Mouse (Mus musculus): Measurements from ENCODE around the gene Il4ra. TPM values are rescaled to one million over a fixed set of nuclear protein-coding genes. Genes with fewer than 3 reads are reported as not detected.

Gene Il4ra
- 10 to 100 TPM; 13.2 to 19.1 TPM for total RNA-seq (2021)

DNA sequence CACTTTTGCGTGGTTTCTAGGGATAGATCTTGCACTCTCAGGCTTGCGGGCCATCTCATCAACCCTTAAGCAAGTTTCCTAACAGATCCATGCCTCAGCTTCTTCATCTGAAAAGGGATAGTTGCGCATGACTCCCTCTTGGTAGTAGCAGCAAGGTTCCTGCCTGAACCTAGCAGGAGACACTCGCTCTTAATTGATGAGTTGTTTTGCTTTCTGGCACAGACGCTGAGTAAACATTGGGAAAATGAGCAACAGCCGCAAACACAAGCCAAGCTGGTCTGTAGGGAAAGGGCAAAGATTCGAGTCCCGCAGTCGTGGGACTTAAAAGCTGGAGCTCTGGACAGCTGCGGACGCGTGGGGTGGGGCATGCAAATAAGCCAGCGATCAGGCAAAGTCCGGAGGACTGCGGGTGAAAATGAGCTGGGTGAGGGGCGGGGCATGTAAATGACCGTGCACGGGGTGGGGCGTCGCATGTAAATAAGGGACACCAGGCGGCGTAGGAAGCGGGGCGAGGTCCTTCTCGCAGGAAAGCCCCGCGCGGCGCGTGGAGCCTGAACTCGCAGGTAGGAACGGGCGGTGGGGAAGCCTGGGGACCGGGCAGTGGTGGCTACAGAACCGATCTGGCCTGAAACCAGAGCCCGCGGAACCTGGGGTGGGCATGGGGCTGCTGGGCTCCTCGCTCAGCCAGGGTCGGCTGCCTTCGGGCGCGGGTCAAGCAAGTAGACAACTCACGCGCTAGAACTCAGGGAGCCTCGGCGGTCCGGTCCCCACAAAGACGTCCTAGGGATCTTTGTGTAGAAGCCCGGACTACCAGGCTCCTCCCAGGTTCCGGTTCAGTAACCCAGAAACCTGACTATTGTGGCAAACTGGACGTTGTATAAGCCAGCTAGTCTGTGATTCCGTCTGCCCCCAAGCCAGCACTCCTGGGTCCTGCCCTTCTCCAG, at the start of gene Il4ra:
Gene Il4ra (plus strand): TSS at position 355 of the 944 bp plus-strand sequence.
- intact Hi-C loops (cut with DNase I), result loop anchor here (1.0 to 2.0 kb wide), 2 partner anchors 29 to 61 kb away; partner anchors contain the start of gene Nsmce1

DNA sequence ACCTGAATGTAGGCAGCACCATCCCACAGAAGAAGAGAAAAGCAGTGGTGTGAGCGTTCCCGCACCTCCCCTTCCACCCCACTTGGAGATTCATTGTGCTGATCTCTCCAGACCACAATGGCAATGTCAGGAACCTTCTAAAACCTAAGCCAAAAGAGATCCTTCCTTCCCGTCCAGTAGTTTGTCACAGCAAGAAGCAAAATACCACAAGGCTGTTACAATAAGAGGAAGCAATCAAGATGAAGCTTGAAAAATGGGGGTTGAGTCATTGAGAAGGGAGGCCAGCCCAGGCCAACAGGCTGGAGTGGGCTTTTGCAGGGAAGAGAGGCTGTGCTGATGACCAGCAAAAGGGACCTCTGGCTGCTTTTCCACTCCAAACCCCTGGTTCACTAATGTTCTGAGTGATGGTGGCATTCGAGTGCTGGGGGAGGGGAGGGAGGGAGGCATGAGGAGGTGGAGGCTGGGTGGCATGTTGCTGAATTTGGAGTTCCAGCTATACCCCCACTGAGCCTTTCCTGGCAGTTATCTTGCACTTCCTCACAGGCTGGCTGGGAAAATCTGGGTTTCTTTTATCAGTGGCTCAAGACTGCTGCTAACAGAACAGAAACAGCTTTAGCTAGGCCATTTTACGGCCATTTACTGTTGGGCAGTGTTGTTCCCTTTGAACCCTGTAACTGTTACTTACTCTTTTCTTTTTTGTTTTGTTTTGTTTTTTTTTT, 48.4 kb upstream of the Il4ra start:
- intact Hi-C loops (cut with DNase I), result no loop called here
- DNase-seq, result peak in 1 of 2 experiments; percentile 7

More for the DNA sequence above, at the start of gene Il4ra:
- DNase-seq, result peak; percentile 90 to 91

GRCm38 (mm10) chr7:125504618-125505017, 47.3 kb upstream of the Il4ra start:
- no peak for DNase-seq
- intact Hi-C loops (cut with DNase I), result no loop called here

DNA sequence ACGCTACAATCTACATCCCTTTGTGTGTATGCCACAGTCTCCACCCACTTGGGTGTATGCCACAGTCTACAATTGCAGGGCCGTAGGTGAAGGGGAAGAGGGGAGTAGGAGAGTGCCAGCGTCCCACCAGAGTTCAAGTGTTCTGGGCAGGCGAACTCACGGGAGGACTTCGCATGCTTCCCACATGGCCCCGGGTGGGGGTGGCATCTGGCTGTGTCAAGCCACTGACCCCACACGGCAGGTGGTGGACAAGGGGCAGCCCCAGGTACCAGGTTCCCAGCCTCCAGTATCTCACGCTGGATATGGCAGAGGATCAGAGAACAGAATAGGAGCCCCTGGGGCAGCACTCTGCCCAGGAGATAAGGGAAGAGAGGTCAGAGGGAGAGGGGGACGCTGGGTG, 46.4 kb upstream of the Il4ra start:
- intact Hi-C loops (cut with DNase I), result no loop called here
- no peak for DNase-seq

DNA sequence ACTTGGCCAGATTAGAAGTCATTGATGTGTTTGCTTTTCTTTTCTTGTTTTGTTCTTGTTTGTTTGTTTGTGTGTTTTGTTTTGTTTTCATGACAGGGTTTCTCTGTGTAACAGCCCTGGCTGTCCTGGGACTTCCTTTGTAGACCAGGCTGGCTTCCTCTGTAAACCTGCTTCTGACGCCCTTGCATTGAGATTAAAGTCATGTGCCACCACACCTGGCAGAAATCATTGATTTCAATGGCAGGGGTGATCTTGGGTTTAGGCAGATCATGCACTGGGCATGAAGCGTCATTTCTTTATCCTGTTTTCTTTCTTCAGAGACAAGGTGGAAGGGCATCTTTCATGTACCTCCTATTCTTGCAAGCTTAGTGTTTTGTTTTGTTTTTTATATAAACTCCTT, 44.6 kb upstream of the Il4ra start:
- no peak for DNase-seq
- intact Hi-C loops (cut with DNase I), result no loop called here

- intact Hi-C loops (cut with DNase I), result no loop called here
- no peak for DNase-seq
Observed at GRCm38 (mm10) chr7:125511432-125511831, 40.5 kb upstream of the Il4ra start.

GRCm38 (mm10) chr7:125511852-125512251, 40.1 kb upstream of the Il4ra start:
- DNase-seq, result no peak
- intact Hi-C loops (cut with DNase I), result no loop called here

- no peak for DNase-seq
- intact Hi-C loops (cut with DNase I), result no loop called here
Observed at GRCm38 (mm10) chr7:125515081-125515853, 36.7 kb upstream of the Il4ra start.

DNA sequence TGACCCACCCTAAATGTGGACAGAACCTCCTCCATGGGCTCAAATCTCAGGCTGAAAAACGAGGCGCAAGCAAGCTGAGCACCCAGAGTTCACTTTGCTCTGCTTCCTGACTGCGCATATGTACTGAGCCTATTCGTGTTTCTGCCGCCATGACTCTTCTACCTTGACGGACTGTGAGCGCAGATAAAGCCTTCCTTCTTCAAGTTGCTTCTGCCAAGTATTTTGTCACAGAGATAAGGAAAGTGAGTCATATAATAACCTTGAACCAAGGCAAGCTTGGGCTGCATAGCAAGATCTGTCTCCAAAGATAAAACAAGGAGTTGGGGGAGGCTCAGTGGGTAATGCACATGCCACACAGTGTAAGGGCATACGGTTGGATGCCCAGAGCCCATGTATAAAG, 35.2 kb upstream of the Il4ra start:
- DNase-seq, result no peak
- intact Hi-C loops (cut with DNase I), result no loop called here

GRCm38 (mm10) chr7:125517470-125517869, 34.5 kb upstream of the Il4ra start:
- intact Hi-C loops (cut with DNase I), result no loop called here
- DNase-seq, result no peak

DNA sequence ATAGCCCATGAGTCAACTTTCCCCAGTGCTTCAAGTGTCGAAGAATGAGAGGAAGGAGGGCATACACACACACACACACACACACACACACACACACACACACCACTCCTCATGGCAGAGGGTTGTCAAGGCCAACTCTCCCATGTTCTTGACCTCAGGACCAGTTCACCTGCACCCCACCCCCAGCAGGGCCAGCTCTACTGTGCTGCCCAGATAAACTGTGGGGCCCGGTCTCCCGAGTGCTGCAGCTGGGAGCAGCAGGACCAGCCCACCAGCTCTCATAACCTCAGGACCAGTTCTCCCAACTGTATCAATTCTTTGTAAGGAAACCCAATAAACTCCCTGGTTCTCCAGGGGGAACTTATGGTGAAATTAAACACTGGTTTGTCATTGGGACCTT, 32.2 kb upstream of the Il4ra start:
- intact Hi-C loops (cut with DNase I), result no loop called here
- DNase-seq, result no peak

DNA sequence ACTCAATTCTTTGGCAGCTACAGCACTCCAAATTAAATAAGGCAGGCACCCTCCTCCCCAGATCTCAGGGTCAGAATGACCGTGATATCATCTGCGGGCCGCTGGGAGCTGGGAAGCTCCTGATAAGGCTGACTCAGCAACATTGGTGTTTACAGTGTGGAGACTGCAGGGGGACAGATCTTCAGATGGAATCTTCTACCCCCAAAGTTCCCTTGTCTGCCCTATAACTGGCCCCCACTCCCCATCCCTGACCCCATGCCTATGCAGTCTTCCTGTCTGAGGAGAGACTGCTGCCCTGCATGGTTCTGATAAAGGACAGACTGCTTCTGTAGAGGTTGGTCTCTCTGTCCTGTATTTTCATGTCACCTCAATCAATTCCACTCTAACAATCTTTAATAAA, 28.9 kb upstream of the Il4ra start:
- intact Hi-C loops (cut with DNase I), result no loop called here
- DNase-seq, result no peak

- intact Hi-C loops (cut with DNase I), result no loop called here
Observed at GRCm38 (mm10) chr7:125527186-125527585, 24.7 kb upstream of the Il4ra start.

DNA sequence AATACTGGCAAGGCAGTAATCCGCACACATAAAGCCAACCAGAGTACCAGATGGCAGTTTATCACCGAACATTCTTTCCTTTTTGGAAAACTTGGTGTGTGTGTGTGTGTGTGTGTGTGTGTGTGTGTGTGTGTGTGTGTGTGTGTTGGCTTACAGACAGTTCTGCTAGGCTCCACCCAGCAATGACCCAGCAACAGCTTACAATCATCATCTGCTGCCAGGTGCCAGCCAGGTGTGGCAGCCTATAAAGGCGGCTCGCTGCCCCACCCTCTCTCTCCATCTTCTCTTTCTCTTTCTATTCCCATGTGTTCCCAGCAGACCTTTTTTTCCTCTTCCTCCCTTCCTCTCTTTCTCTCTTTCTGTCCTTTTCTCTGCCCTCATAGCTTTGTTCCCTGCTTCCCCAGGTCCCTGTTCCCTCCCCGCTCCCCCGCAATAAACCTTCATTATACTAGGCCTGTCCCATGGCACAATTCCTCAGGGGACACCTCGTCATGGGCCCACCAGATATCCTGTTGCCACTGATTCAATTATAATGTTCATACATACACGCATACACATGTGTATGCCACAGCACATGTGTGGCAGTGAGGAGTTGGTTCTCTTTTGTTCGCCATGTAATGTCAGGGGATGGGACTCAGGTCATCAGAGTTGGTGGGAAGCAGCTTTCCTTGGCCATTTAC, 23.9 kb upstream of the Il4ra start:
- intact Hi-C loops (cut with DNase I), result no loop called here
- no peak for DNase-seq

More at GRCm38 (mm10) chr7:125527186-125527585, 24.7 kb upstream of the Il4ra start:
- no peak for DNase-seq

DNA sequence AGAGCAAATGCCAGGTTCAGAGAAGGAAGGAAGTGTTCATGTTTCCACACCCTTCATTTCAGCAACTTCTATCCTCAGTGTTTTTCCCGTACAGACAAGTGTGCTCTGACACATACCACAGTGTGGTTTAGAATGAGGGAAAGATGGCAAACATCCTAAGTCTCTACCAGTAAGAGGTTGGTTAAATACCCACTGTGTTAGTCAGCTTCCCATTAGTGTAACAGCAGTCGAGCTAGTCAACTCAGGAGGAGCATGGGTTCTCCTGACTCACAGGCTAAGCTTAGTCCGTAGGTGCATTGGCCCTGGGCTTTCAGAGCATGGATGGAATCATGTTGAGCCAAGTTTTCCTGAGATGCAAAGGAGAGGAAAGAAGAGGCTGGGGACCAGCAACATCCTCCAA, 12.6 kb upstream of the Il4ra start:
- no peak for DNase-seq
- intact Hi-C loops (cut with DNase I), result no loop called here

DNA sequence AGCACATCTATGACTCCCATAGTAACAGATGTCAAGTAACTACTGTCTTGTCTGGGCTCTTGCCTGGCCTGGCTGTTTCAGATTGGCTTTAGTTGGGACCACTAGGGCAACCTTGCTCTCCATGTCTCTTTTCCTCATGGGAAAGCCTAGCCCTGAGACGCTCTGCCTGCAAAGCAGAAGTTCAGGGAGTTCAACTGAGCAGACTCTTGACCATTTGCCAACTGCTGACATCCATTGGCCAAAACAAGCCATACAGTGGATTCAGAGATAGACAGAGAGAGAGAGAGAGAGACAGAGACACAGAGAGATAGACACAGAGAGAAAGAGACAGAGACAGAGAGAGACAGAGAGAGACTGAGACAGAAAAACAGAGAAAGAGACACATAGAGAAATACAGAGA, 10.9 kb upstream of the Il4ra start:
- DNase-seq, result peak in 1 of 2 experiments; percentile 15
- intact Hi-C loops (cut with DNase I), result no loop called here

DNA sequence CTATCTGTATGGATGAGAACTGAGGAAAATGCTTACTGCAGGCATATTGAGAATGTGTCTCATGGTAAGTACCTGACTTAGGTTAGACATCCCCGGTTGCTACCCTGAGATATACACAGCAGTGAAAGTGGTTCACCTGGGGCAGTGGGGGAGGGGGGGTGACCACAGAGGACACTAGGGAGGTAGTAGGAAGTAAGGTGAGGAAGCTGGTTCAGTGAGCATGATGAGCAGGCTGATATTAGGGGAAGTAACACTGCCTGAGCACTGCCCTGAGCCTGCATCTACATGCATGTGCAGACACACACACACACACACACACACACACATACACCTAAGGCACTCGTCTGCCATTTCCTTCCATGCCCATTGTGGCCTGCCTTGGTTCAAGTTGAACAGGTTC, 10.1 kb upstream of the Il4ra start:
- DNase-seq, result no peak
- intact Hi-C loops (cut with DNase I), result no loop called here

GRCm38 (mm10) chr7:125542335-125543050, 9.4 kb upstream of the Il4ra start:
- no peak for DNase-seq
- intact Hi-C loops (cut with DNase I), result no loop called here

DNA sequence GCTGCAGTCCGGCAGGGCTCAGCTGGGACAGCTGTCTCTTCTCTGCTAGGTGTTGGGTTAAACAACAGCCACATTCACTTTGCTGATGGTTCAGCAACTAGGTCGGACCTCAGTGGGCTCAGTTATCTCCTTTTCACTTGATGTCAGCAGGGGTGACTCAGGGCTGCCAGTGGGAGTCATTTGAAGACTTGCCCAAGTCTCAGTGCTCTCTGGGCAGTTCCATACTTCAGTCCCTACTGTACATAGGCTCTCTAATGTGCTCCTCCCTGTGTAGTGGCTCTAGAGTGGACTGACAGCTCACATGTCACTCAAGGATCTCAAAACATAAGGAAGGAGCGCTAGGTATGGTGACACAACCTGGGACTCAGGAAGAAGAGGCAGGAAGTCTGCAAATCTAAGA, 8.4 kb upstream of the Il4ra start:
- no peak for DNase-seq
- intact Hi-C loops (cut with DNase I), result no loop called here

DNA sequence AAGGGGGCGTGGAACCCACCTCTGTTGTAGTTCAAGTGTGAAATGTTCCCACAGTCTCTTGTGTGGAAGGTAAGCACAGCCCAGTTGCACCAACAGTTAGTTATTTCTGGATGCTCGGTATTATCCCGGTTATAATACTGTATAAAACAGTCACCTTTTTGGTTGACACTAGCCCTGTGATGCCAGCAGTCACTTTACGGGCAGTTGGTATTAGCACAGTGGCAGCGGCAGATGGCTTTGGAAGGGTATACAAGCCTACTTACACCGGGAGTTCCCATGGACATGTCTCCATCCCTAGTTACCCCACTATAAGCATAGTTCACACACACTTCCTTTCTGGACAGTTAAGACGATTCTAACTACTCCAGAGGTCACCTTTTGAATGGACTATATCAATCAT, 6.6 kb upstream of the Il4ra start:
- no peak for DNase-seq
- intact Hi-C loops (cut with DNase I), result no loop called here
